Mouse (Mus musculus) heart, adult 18-20 months (tissue): ENCODE measurements at regions not wholly inside any gene's neighbourhood (a gene's known extent, or its start where the extent isn't known, plus 50 kb on each side); places are given as distances from the start of the nearest gene placed in this dataset.

Experiments
- DNase-seq, 2 experiments: peaks; one replicate each; pipeline ENCODE4 v3.0.0; 2021 to 2022; ENCODE audit warnings: mixed read lengths in 1 of 2

GRCm38 (mm10) chr16:44630426-44630825, 71.7 kb upstream of the Boc start:
- DNase-seq, result no peak

GRCm38 (mm10) chr16:44629296-44630275, 70.9 kb upstream of the Boc start:
- peak in 1 of 2 experiments; percentile 26 for DNase-seq

- DNase-seq, result no peak
Observed at GRCm38 (mm10) chr16:44625871-44626293, 67.2 kb upstream of the Boc start.

- DNase-seq, result no peak
Observed at GRCm38 (mm10) chr16:44625108-44625616, 66.5 kb upstream of the Boc start.

- DNase-seq, result no peak
Observed at GRCm38 (mm10) chr16:44621573-44621972, 62.9 kb upstream of the Boc start.

GRCm38 (mm10) chr16:44620536-44620935, 61.8 kb upstream of the Boc start:
- peak in 1 of 2 experiments; percentile 32 for DNase-seq

- peak in 1 of 2 experiments; percentile 18 for DNase-seq
Observed at GRCm38 (mm10) chr16:44619476-44620103, 60.9 kb upstream of the Boc start.

- DNase-seq, result no peak
Observed at GRCm38 (mm10) chr16:44617041-44617440, 58.3 kb upstream of the Boc start.

GRCm38 (mm10) chr16:44616376-44616775, 57.7 kb upstream of the Boc start:
- DNase-seq, result peak in 1 of 2 experiments; percentile 13

- DNase-seq, result no peak
Observed at GRCm38 (mm10) chr16:44615878-44616206, 57.1 kb upstream of the Boc start.

GRCm38 (mm10) chr16:44615172-44615877, 56.6 kb upstream of the Boc start:
- no peak for DNase-seq

- no peak for DNase-seq
Observed at GRCm38 (mm10) chr16:44614235-44614634, 55.5 kb upstream of the Boc start.

GRCm38 (mm10) chr16:44612676-44613075, 54.0 kb upstream of the Boc start:
- DNase-seq, result no peak

GRCm38 (mm10) chr16:44611525-44611924, 52.8 kb upstream of the Boc start:
- no peak for DNase-seq

- DNase-seq, result no peak
Observed at GRCm38 (mm10) chr16:44608586-44608985, 49.9 kb upstream of the Boc start.
